Mouse (Mus musculus) gastrocnemius, postnatal 36 days (tissue): ENCODE results near the gene Pphln1. TPM values are rescaled to one million over a fixed set of nuclear protein-coding genes. Genes with fewer than 3 reads are reported as not detected.
"Not testable (repeated sequence)": the region's sequence is repeated elsewhere in the genome, so short reads cannot be mapped to it uniquely, and the experiment has no call there.

ENCODE experiments used
- DNase-seq, 2 experiments: peaks; one replicate each; pipeline ENCODE4 v3.0.0; 2022
- intact Hi-C: fragments of 180-260 bp; cut with DNase I; formaldehyde crosslinking; loops from one replicate; pipeline ENCODE4 v1.15.1; 2025
- long read RNA-seq, 2 experiments: library from polyadenylated mRNA; stranded (forward); transcript quantifications; one replicate each; pipeline ENCODE4 v2.0.0; 2021
- total RNA-seq, 2 experiments: library from RNA; stranded (reverse); gene quantifications; 2 replicates each; pipeline ENCODE4 v1.2.3; 2021

The Pphln1 gene
- 10 to 100 TPM; 13.4 to 14.1 TPM for total RNA-seq
- long read RNA-seq, experiment 1, partial matches to known transcripts: 0 of 8 reads
- long read RNA-seq, experiment 1, other reads (novel, unspliced or antisense): 3 of 8 reads
- long read RNA-seq, experiment 2, partial matches to known transcripts: 0 of 14 reads
- long read RNA-seq, experiment 2, other reads (novel, unspliced or antisense): 8 of 14 reads

GRCm38 (mm10) chr15:93397826-93398698, at the start of gene Pphln1, which contains the start of gene Zcrb1:
Gene Pphln1, plus strand, starts transcription at chr15:93398350.
Gene Zcrb1, minus strand, starts transcription at chr15:93398334.
- intact Hi-C loops: loop anchor here (5.0 kb wide), 2 partner anchors 61 to 126 kb away; partner anchors contain the start of gene Yaf2
- peak; percentile 61 to 69 for DNase-seq

GRCm38 (mm10) chr15:93358346-93359095, 39.6 kb upstream of the Pphln1 start:
- DNase-seq: no peak
- intact Hi-C loops: no loop called here

GRCm38 (mm10) chr15:93365561-93365960, 32.6 kb upstream of the Pphln1 start:
- DNase-seq: no peak
- intact Hi-C loops: no loop called here

GRCm38 (mm10) chr15:93368558-93368957, 29.6 kb upstream of the Pphln1 start:
- DNase-seq: no peak
- intact Hi-C loops: no loop called here

- DNase-seq: no peak
- intact Hi-C loops: no loop called here
Measured at GRCm38 (mm10) chr15:93371838-93372237, 26.3 kb upstream of the Pphln1 start.

DNA sequence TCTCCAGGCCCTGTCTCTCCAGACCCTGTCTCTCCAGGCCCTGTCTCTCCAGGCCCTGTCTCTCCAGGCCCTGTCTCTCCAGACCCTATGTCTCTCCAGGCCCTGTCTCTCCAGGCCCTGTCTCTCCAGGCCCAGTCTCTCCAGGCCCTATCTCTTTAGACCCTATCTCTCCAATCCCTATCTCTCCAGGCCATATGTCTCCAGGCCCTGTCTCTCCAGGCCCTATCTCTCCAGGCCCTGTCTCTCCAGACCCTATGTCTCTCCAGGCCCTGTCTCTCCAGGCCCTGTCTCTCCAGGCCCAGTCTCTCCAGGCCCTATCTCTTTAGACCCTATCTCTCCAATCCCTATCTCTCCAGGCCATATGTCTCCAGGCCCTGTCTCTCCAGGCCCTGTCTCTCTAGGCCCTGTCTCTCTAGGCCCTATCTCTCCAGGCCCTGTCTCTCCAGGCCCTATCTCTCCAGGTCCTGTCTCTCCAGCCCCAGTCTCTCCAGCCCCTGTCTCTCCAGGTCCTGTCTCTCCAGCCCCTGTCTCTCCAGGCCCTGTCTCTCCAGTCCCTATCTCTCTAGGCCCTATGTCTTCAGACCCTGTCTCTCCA, 25.5 kb upstream of the Pphln1 start:
- DNase-seq, intact Hi-C loops: not testable (repeated sequence)

GRCm38 (mm10) chr15:93375696-93376095, 22.5 kb upstream of the Pphln1 start:
- DNase-seq: no peak
- intact Hi-C loops: no loop called here

DNA sequence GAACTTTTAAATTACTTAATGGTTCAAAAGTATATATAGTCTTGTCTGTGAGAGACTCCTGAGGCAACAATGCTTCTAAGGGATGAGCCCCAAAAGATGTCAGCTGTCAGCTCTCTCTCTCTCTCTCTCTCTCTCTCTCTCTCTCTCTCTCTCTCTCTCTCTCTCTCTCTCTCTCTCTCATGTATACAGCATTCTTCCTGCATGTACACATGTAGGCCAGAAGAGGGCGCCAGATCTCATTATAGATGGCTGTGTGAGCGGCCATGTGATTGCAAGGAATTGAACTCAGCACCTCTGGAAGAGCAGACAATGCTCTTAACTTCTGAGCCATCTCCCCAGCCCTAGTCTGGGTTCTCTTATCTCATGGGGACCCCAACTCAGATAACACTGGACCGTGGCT, 19.0 kb upstream of the Pphln1 start:
- DNase-seq: no peak
- intact Hi-C loops: no loop called here

GRCm38 (mm10) chr15:93381337-93381736, 16.8 kb upstream of the Pphln1 start:
- DNase-seq: no peak
- intact Hi-C loops: no loop called here

DNA sequence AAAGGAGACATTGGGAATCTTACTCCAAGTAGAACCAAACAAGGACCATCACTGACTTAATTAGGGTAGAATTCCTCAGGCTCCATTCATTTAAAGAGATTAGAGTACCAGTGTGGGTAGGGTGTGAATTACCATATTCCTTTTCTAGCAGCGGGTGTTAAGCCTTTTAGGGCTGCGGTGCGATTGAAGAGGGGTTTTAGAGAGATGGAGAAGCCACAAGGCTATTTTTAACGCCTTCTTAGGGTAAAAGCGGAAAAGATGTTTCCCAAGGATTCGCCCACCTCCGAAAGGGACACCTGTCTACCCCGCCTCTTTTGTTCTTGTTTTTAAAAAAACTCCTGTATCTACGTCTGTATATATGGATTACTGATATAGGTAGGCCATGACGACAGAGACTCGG, 881 bp upstream of the Pphln1 start:
- DNase-seq: no peak
- intact Hi-C loops: loop anchor here (5.0 kb wide), 2 partner anchors 60 to 125 kb away; partner anchors contain the start of gene Yaf2

GRCm38 (mm10) chr15:93398699-93399540, 770 bp downstream of the Pphln1 start:
- no peak for DNase-seq
- intact Hi-C loops: loop anchor here (5.0 kb wide), 2 partner anchors 62 to 127 kb away; partner anchors contain the start of gene Yaf2

DNA sequence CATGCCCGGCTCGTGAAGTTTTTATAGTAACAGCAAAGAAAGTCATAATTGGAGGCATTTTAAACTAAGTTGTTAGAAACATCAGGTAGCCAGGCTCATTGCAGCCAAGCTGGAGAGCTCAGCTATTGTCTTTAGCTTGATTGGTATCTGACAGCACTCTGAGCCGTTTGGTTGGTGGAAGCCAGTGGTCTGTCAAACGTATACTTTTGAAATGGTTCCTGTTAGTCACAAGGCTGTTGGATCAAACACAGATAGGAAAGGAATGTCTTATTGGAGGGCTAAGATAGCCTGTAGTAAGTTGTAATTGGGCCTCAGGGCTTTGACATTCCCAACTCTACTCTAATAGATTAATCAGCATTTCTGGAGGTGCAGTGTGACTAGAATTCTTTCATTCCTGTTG, 3.3 kb downstream of the Pphln1 start:
- intact Hi-C loops: no loop called here
- DNase-seq: no peak

DNA sequence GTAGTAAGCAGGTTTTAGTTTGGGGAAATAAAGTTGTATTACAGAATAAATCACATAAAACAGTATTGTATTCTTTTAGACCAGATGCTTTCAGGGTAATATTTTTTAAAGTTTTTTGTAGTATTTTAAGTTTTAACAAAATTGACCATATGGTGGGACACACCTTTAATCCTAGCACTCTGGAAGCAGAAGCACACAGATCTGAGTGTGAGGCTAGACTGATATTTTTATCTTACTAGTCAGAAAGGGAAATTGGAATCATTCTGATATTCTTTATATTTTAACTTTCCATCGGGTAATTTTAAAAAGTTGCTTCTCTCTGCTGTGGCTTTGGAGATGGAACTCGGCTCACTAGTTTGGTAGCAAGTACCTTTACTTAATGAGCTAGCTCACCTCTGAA, 4.6 kb downstream of the Pphln1 start:
- DNase-seq: no peak
- intact Hi-C loops: no loop called here

- intact Hi-C loops: no loop called here
Measured at GRCm38 (mm10) chr15:93404849-93405248, 6.7 kb downstream of the Pphln1 start.

DNA sequence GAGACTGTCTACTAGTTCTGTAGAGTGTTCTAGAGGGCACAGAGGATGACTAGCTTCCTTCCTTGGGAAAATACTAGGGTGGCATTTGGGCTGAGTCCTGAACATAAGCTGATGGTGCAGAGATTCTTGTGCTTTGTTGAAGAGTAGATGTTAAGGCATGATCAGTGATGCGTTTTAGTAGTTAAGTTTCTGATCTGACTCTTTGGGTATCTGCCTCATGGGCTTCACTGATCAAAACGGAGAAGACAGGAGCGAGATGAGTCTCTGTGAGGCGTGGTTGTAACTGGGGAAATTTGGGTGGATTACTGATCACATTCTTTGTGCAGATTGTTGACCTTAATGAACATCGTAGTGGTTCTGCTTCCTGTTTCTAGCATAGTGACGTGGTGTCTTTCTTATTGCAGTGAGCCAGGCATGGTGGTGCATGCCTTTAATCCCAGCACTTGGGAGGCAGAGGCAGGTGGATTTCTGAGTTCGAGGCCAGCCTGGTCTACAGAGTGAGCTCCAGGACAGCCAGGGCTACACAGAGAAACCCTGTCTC, 7.4 kb downstream of the Pphln1 start:
- intact Hi-C loops: no loop called here

More at GRCm38 (mm10) chr15:93404849-93405248, 6.7 kb downstream of the Pphln1 start:
- DNase-seq: no peak

DNA sequence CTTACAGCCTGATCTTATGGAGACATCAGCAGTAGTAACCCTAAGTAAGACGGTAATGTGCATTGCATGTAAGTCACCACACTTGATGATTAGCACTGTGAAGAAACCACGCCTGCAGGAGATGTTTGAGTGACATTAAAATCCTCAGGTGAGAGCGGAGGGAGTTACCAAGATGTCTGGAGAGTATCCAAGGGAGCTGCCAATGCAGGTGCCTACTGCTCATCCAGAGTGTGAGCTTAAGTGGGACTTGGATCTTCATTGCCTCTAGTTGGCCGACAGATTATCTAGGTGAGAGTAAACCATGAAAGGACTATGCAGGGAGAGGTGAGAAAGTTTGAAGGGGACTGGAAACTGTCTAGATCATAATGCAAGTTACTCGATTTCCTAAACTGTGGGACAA, 8.3 kb downstream of the Pphln1 start:
- no peak for DNase-seq
- intact Hi-C loops: no loop called here

More for the DNA sequence above, 7.4 kb downstream of the Pphln1 start:
- DNase-seq: no peak

- intact Hi-C loops: no loop called here
- no peak for DNase-seq
Measured at GRCm38 (mm10) chr15:93412445-93412844, 14.3 kb downstream of the Pphln1 start.

DNA sequence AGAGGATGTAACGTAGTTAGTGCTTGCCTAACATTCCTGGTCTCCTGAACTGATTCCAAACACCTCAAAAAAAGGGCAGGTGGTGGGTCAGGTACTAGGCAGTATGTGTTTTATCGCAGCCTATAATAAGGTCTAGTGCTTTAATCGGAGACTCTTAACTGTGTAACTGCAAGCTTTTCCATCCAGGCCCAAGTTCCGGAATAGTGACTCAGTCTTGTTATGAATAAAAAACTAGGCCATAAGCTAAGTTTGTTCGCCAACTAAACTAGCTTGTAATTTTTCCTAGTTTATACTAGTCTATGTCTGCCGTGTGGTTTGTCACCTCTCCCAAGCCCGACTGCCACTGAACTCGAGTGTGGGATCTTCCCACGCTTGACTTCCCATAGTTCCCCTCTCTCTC, 16.3 kb downstream of the Pphln1 start:
- DNase-seq: no peak
- intact Hi-C loops: no loop called here

GRCm38 (mm10) chr15:93416300-93416699, 18.1 kb downstream of the Pphln1 start:
- DNase-seq: no peak
- intact Hi-C loops: no loop called here
